Mouse (Mus musculus): ENCODE measurements at regions not wholly inside any gene's neighbourhood (a gene's known extent, or its start where the extent isn't known, plus 50 kb on each side); places are given as distances from the start of the nearest gene placed in this dataset.

DNA sequence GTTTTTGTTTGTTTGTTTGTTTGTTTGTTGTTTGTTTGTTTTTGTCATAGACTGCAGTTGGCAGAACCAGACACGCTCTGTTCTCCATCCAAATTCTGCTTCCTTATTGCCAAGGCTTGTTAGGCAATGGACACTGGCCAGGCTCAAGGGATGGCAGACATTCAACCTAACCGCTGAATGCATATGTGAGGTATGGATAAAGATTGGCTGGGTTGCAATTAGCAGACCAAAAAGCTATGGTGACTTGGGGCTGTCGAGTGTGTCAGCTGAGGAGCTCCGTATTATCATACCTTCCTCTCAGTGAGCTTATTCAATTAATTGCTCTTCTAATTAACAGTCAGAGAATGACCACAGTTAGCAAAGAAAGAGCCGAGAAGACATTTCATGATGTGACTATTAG lies 116.3 kb downstream of the Basp1 start:
- TF ChIP-seq JUN (IDR thresholded peaks at IDR 0.05; ENCODE audit: insufficient read depth, low read depth, low read length) (no peak), UBTF (IDR thresholded peaks at IDR 0.05; ENCODE audit: low read depth, low read length) (no peak), USF1 (IDR thresholded peaks at IDR 0.05; ENCODE audit: low read depth, low read length) (no peak), EP300 (IDR thresholded peaks at IDR 0.05; ENCODE audit: low read length) (no peak), RCOR1 (conservative IDR thresholded peaks at IDR 0.05; ENCODE audit: low read depth, low read length) (no peak), USF2 (conservative IDR thresholded peaks at IDR 0.05; ENCODE audit: low read depth, low read length) (no peak), CTCF (conservative IDR thresholded peaks at IDR 0.05 in 1 of 2, IDR thresholded peaks at IDR 0.05 in 1 of 2; ENCODE audit: low read depth in 2 of 2, low read length in 2 of 2) (no peak)

All from CH12.LX (cell line).